ENCODE assay signal across 14 mouse cellular contexts in genomic region chr17:45749100-45749499, GRCm38 (mm10). TPM values are rescaled to one million over a fixed set of nuclear protein-coding genes. Genes with fewer than 3 reads are reported as not detected.
DNase-seq lines count a peak whose midpoint lies in the region; ATAC-seq and TF ChIP-seq lines count a peak whose summit lies in the region.
"Had no signal": no experiment of that assay in that cellular context is flagged by ENCODE, and none has a peak within 500 bp of the region (broad histone marks: within the 10 kb centered on the region; RNA-seq: fewer than 3 reads in every experiment).

No protein-coding gene starts in this region.

- no peak overlapping the region for H3K4me3 ChIP-seq in heart, postnatal 0 days (ENCODE audit: low read depth, low read length)
- H3K4me3 ChIP-seq in lung, adult 2 months (replicated peaks; ENCODE audit: extremely low read depth, low read depth, low read length), result no peak overlapping the region
- H3K4me3 ChIP-seq: lung, embryonic 15.5 days; midbrain, embryonic 12.5 days had no signal

- H3K4me1 ChIP-seq in heart, postnatal 0 days (ENCODE audit: control insufficient read depth, insufficient read depth), result peaks cover 13% of the 10 kb centered on the region
- no peaks in the 10 kb centered on the region for H3K4me1 ChIP-seq in lung, adult 2 months (ENCODE audit: control insufficient read depth, insufficient read depth, low read length)
- H3K4me1 ChIP-seq: midbrain, embryonic 12.5 days had no signal

- no peaks in the 10 kb centered on the region for H3K36me3 ChIP-seq in heart, postnatal 0 days (replicated peaks; ENCODE audit: control insufficient read depth, insufficient read depth, low read length)
- H3K36me3 ChIP-seq: lung, embryonic 15.5 days; midbrain, embryonic 12.5 days had no signal

- 31% methylated on average over 6 of the region's 6 CpGs for WGBS in heart, postnatal 0 days
- WGBS in lung, adult 2 months, result 52% methylated on average over 6 of the region's 6 CpGs

- ATAC-seq in heart, postnatal 0 days (ENCODE audit: insufficient read depth, low read depth), result peak; percentile 88
- ATAC-seq in granulocyte monocyte progenitor cell, adult 5-6 weeks (replicated peaks; ENCODE audit: poor library complexity, severe bottlenecking), result no peak
- ATAC-seq: CD4-positive, CD25-positive, alpha-beta regulatory T cell, adult 4 months had no signal

- peak; percentile 99 for DNase-seq in heart, adult 11 months
- no peak for DNase-seq in heart, postnatal 25 days (ENCODE audit: low spot score)
- DNase-seq in 3T3-L1 (ENCODE audit: low read depth, low spot score), result peak; percentile 59
- DNase-seq in cerebellum, postnatal 10 days, result peak; percentile 51 to 58
- peak; percentile 91 for DNase-seq in heart, postnatal 0 days (ENCODE audit: low spot score)
- no peak for DNase-seq in layer of hippocampus, adult 9-11 months
- DNase-seq in lung, adult 2 months, result no peak

- no peak for TF ChIP-seq CTCF in heart, postnatal 0 days (IDR thresholded peaks at IDR 0.05; ENCODE audit: low read depth)
- TF ChIP-seq CTCF in lung, adult 2 months (IDR thresholded peaks at IDR 0.05; ENCODE audit: insufficient read depth, low read length), result no peak

- H3K9ac ChIP-seq in heart, postnatal 0 days (replicated peaks; ENCODE audit: low read depth, low read length), result no peak overlapping the region
- H3K9ac ChIP-seq: lung, embryonic 15.5 days; midbrain, embryonic 12.5 days had no signal

- intact Hi-C loops in heart, postnatal 25 days (cut with DNase I), result no loop called here

- H3K9me3 ChIP-seq in heart, postnatal 0 days (replicated peaks; ENCODE audit: control insufficient read depth, low read length), result no peaks in the 10 kb centered on the region
- H3K9me3 ChIP-seq: lung, embryonic 15.5 days; midbrain, embryonic 12.5 days had no signal

- H3K4me2 ChIP-seq in heart, postnatal 0 days (ENCODE audit: low read depth, low read length), result no peak overlapping the region
- H3K4me2 ChIP-seq: lung, embryonic 15.5 days; midbrain, embryonic 12.5 days had no signal

- no peak for TF ChIP-seq POLR2A in lung, adult 2 months (IDR thresholded peaks at IDR 0.05; ENCODE audit: borderline replicate concordance, extremely low read depth, low read depth, low read length)

- peak; percentile 97 for TF ChIP-seq EP300 in heart, postnatal 0 days (IDR thresholded peaks at IDR 0.05; ENCODE audit: low read depth)

- no peaks in the 10 kb centered on the region for H3K27me3 ChIP-seq in heart, postnatal 0 days (ENCODE audit: control insufficient read depth, insufficient read depth, low read length)
- H3K27me3 ChIP-seq: lung, embryonic 15.5 days; midbrain, embryonic 12.5 days had no signal

- H3K27ac ChIP-seq in heart, postnatal 0 days (ENCODE audit: low read depth), result peak overlapping the region; percentile 88
- H3K27ac ChIP-seq: lung, embryonic 15.5 days; midbrain, embryonic 12.5 days had no signal

RNA-seq across cellular contexts. Expression of gene 1600014C23Rik, which starts 15.5 kb away (rescaled TPM):
- under 1 TPM; 0.55 to 0.75 TPM for total RNA-seq in heart, postnatal 25 days (2021)
- not detected in 2 replicates for total RNA-seq in heart, postnatal 0 days (2014; rRNA removed; ENCODE audit: low replicate concordance)
- polyA plus RNA-seq in heart, postnatal 0 days (2015; fragmentation: Nextera tagmentation; extraction: Ambion mirVana), result 0.25 TPM in 1 of 2 replicates, not detected in the other
- total RNA-seq in granulocyte monocyte progenitor cell, adult 5-6 weeks (2014; fragmentation: Nextera tagmentation), result not detected in 2 replicates
- not detected in 2 replicates for total RNA-seq in granulocyte monocyte progenitor cell, adult 5-6 weeks (2017)
- not detected in 2 replicates for polyA plus RNA-seq in lung, adult 2 months (2012; rRNA removed)
- polyA plus RNA-seq: CD4-positive, CD25-positive, alpha-beta regulatory T cell, adult 4 months; embryonic facial prominence, embryonic 14.5 days; lung, embryonic 15.5 days; midbrain, embryonic 12.5 days; neural tube, embryonic 14.5 days; stomach, embryonic 16.5 days had no signal

Comparison
In these comparisons a context has a peak if more than half of its experiments do, and no peak if none do; other contexts are left out.
1. DNase-seq: peak in heart, adult 11 months (single experiment), 3T3-L1 (single experiment), cerebellum, postnatal 10 days (2 of 2) and heart, postnatal 0 days (single experiment); none in heart, postnatal 25 days (single experiment), layer of hippocampus, adult 9-11 months (single experiment) and lung, adult 2 months (single experiment).